23 mouse cellular contexts compared by ENCODE assay signal in the genomic region with DNA sequence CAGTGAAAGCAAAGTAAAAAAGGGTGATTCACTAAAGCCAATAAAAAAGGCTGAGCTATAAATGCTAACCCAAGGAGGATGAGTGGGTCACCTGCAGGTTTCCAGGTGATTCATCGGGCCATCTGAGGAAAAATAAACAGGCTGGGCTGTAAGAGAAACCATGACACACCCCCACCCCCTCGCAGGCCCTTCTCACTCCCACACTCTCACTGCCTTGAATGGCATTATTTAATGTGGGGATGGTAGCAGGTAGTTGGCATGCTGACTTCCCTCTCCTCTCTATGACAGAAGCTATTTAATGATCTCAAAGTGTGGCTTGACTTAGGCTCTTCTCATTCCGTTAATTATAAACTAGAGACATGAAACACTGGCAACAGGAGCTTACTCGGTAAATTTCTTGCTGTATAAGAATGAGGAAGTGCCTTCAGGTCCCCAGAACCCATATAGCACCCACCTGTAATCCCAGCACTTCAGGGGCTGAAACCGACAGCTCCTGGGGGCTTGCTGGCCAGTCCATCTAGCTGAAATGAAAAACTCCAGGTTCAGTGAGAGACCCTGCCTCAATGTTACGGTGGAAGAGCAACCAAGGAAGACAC. TPM values are rescaled to one million over a fixed set of nuclear protein-coding genes. Genes with fewer than 3 reads are reported as not detected.
A peak's percentile ranks its signal among the peaks of the same experiment; 100 is the strongest.
DNase-seq lines count a peak whose midpoint lies in the region; ATAC-seq and TF ChIP-seq lines count a peak whose summit lies in the region.
"Had no signal": no experiment of that assay in that cellular context is flagged by ENCODE, and none has a peak within 500 bp of the region (broad histone marks: within the 10 kb centered on the region; RNA-seq: fewer than 3 reads in every experiment).

No protein-coding gene starts in this region.

- peak; percentile 33 for DNase-seq in kidney, adult 2 months
- DNase-seq in kidney, adult 11 months: no peak
- peak; percentile 26 to 39 for DNase-seq in urinary bladder, adult 18-20 months (ENCODE audit: low spot score in 2 of 2)
- no peak for DNase-seq in urinary bladder, postnatal 10 days (ENCODE audit: low spot score)
- DNase-seq in large intestine, adult 2 months (ENCODE audit: low read depth, low spot score): peak; percentile 29
- DNase-seq in stomach, postnatal 0 days (ENCODE audit: low spot score): no peak
- no peak for DNase-seq in lung, adult 18-20 months
- DNase-seq: adrenal gland, postnatal 14 days; cerebellum, adult 8-10 months; forebrain, postnatal 0 days; gastrocnemius, postnatal 36 days; heart, adult 2 months; heart, postnatal 14 days; layer of hippocampus, postnatal 36 days; lung, adult 2 months; lung, postnatal 14 days; thymus, postnatal 25 days had no signal

- H3K4me1 ChIP-seq in kidney, adult 2 months (ENCODE audit: control insufficient read depth, insufficient read depth, low read length): no peaks in the 10 kb centered on the region
- H3K4me1 ChIP-seq in cortical plate, adult 2 months (ENCODE audit: control insufficient read depth, insufficient read depth, low read length): peaks cover 6% of the 10 kb centered on the region; the same call in 1 of the 2 replicates
- no peaks in the 10 kb centered on the region for H3K4me1 ChIP-seq in stomach, postnatal 0 days (replicated peaks; ENCODE audit: control insufficient read depth, insufficient read depth)
- H3K4me1 ChIP-seq: heart, embryonic 13.5 days; limb, embryonic 13.5 days; liver, embryonic 12.5 days had no signal

- H3K4me3 ChIP-seq in kidney, adult 2 months (ENCODE audit: insufficient read depth, low read depth, low read length): no peak overlapping the region
- H3K4me3 ChIP-seq in cortical plate, adult 2 months (ENCODE audit: insufficient read depth, low read length): no peak overlapping the region
- no peak overlapping the region for H3K4me3 ChIP-seq in stomach, postnatal 0 days (ENCODE audit: low read depth, low read length)
- H3K4me3 ChIP-seq: heart, adult 2 months; heart, embryonic 13.5 days; limb, embryonic 13.5 days; liver, embryonic 12.5 days had no signal

- 39% methylated on average over 6 of the region's 6 CpGs for WGBS in kidney, adult 2 months
- WGBS in large intestine, adult 2 months: 31% methylated on average over 6 of the region's 6 CpGs
- WGBS in stomach, postnatal 0 days: 61% methylated on average over 6 of the region's 6 CpGs

- TF ChIP-seq EP300 in stomach, postnatal 0 days (optimal IDR thresholded peaks at IDR 0.05): no peak

- no peak for TF ChIP-seq CTCF in kidney, adult 2 months (conservative IDR thresholded peaks at IDR 0.05; ENCODE audit: insufficient read depth, insufficient read length, low read depth, low read length)
- TF ChIP-seq CTCF in cortical plate, adult 2 months (IDR thresholded peaks at IDR 0.05; ENCODE audit: extremely low read depth, insufficient read depth, low read length): no peak
- TF ChIP-seq CTCF in stomach, postnatal 0 days (IDR thresholded peaks at IDR 0.05; ENCODE audit: low read depth): no peak

- ATAC-seq in stomach, postnatal 0 days (ENCODE audit: low FRiP score, low TSS enrichment): no peak
- ATAC-seq: forebrain, postnatal 0 days; liver, embryonic 12.5 days had no signal

- TF ChIP-seq POLR2A in kidney, adult 2 months (IDR thresholded peaks at IDR 0.05; ENCODE audit: low read depth, low read length): no peak
- TF ChIP-seq POLR2A in cortical plate, adult 2 months (IDR thresholded peaks at IDR 0.05; ENCODE audit: extremely low read depth, insufficient read depth, low read length): no peak

- H3K9ac ChIP-seq in stomach, postnatal 0 days (ENCODE audit: low read length): no peak overlapping the region
- H3K9ac ChIP-seq: forebrain, postnatal 0 days; heart, embryonic 13.5 days; limb, embryonic 13.5 days; liver, embryonic 12.5 days had no signal

- no peak overlapping the region for H3K4me2 ChIP-seq in stomach, postnatal 0 days (replicated peaks; ENCODE audit: low read depth)
- H3K4me2 ChIP-seq: heart, embryonic 13.5 days; limb, embryonic 13.5 days; liver, embryonic 12.5 days; midbrain, embryonic 11.5 days had no signal

- no peaks in the 10 kb centered on the region for H3K36me3 ChIP-seq in kidney, adult 2 months (ENCODE audit: control insufficient read depth, insufficient read depth, low read length)
- H3K36me3 ChIP-seq in stomach, postnatal 0 days (ENCODE audit: control insufficient read depth, insufficient read depth, low read length): no peaks in the 10 kb centered on the region
- H3K36me3 ChIP-seq: G1E; heart, embryonic 13.5 days; limb, embryonic 13.5 days; liver, embryonic 12.5 days had no signal

- H3K27ac ChIP-seq in kidney, adult 2 months (ENCODE audit: insufficient read depth, low read depth, low read length): no peak overlapping the region
- H3K27ac ChIP-seq in cortical plate, adult 2 months (ENCODE audit: insufficient read depth, low read length): peak overlapping the region; percentile 89
- H3K27ac ChIP-seq in stomach, postnatal 0 days (replicated peaks): no peak overlapping the region
- H3K27ac ChIP-seq: heart, adult 2 months; heart, embryonic 13.5 days; limb, embryonic 13.5 days; liver, embryonic 12.5 days had no signal

- H3K27me3 ChIP-seq in kidney, adult 2 months (replicated peaks; ENCODE audit: control insufficient read depth, insufficient read depth, low read length): no peaks in the 10 kb centered on the region
- H3K27me3 ChIP-seq in stomach, postnatal 0 days (ENCODE audit: control insufficient read depth, insufficient read depth, low read length): no peaks in the 10 kb centered on the region
- H3K27me3 ChIP-seq: heart, embryonic 13.5 days; limb, embryonic 13.5 days; liver, embryonic 12.5 days had no signal

- H3K9me3 ChIP-seq in stomach, postnatal 0 days (ENCODE audit: control insufficient read depth, low read length): no peaks in the 10 kb centered on the region
- H3K9me3 ChIP-seq: heart, embryonic 13.5 days; limb, embryonic 13.5 days; liver, embryonic 12.5 days had no signal

RNA-seq across cellular contexts. Expression of gene Rgs7, which starts 38.2 kb away (rescaled TPM):
- polyA plus RNA-seq in kidney, adult 2 months (2012; rRNA removed): 0.73 and 1.2 TPM in 2 replicates
- 90.9 and 97.6 TPM in 2 replicates for polyA plus RNA-seq in cortical plate, adult 2 months (2012; rRNA removed)
- 0.15 and 0.17 TPM in 2 replicates for polyA plus RNA-seq in large intestine, adult 2 months (2012; rRNA removed)
- 0.96 and 1.2 TPM in 2 replicates for polyA plus RNA-seq in stomach, postnatal 0 days (2015; fragmentation: Nextera tagmentation; extraction: Ambion mirVana)
- polyA plus RNA-seq: G1E had no signal

Comparison
In these comparisons a context has a peak if more than half of its experiments do, and no peak if none do; other contexts are left out.
1. DNase-seq: peak in kidney, adult 2 months (single experiment), urinary bladder, adult 18-20 months (2 of 2) and large intestine, adult 2 months (single experiment); none in kidney, adult 11 months (single experiment), urinary bladder, postnatal 10 days (single experiment), stomach, postnatal 0 days (single experiment) and lung, adult 18-20 months (0 of 2).
2. RNA of gene Rgs7, which starts 38.2 kb away (polyA plus RNA-seq): 90.9 to 97.6 TPM in cortical plate, adult 2 months; 0.73 to 1.2 TPM in kidney, adult 2 months, 0.96 to 1.2 TPM in stomach, postnatal 0 days and 0.15 to 0.17 TPM in large intestine, adult 2 months; every median in the first group is over 10 times any median in the second.